Mouse (Mus musculus) layer of hippocampus, postnatal 25 days (tissue): ENCODE measurements around the gene Leng9. TPM values are rescaled to one million over a fixed set of nuclear protein-coding genes. Genes with fewer than 3 reads are reported as not detected.

Source experiments
- DNase-seq, 2 experiments: peaks; one replicate each; pipeline ENCODE4 v3.0.0; 2022; ENCODE audit warnings: mixed read lengths in 2 of 2, low spot score in 1 of 2; ENCODE audit errors: extremely low spot score in 1 of 2
- total RNA-seq, 2 experiments: library from RNA; stranded (reverse); gene quantifications; 2 replicates each; pipeline ENCODE4 v1.2.3; 2021

The Leng9 gene
- total RNA-seq, 2 experiments from 2014 or later: 5.3 to 6.0 TPM

DNA sequence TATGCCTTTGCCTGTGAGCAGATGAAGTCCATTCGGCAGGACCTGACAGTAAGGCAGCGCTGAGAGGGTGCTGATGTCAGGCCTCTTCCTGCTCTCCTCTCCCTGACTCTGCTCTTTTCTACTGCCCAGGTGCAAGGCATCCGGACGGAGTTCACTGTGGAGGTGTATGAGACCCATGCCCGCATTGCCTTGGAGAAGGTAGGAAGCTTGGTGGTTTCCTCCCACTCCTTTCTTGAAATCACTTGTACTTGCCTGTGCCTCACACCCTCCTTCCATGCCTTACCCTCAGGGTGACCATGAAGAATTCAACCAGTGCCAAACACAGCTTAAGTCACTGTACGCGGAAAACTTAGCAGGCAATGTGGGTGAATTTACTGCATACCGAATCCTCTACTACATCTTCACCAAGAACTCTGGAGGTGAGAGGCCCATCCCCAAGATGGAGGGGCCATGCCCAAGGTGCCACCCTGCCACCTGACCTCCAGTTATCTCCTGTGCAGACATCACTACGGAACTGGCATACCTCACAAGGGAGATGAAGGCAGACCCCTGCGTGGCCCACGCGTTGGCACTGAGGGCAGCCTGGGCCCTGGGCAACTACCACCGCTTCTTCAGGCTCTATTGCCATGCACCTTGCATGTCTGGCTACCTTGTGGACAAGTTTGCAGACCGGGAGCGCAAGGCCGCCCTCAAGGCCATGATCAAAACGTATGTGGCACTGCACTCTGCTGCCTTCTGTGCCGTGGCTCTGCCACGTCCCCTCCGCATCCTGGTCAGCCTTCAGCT, 5.2 kb downstream of the Leng9 start:
- DNase-seq: no peak

DNA sequence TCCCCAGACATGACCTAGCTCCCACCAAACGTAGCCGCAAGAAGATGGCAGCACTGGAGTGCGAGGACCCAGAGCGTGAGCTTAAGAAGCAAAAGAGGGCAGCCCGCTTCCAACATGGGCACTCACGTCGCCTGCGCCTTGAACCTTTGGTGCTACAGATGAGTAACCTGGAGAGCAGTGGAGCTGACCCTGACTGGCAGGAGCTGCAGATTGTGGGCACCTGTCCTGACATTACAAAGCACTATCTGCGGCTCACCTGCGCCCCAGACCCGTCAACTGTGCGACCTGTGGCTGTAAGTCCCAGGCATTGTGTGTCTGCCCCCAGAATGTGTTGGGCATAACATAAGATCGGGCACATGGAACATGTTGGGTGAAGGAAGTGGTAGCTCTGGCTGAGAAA, 6.1 kb downstream of the Leng9 start:
- no peak for DNase-seq

- no peak for DNase-seq
Measured at GRCm38 (mm10) chr7:4143506-4143905, 6.7 kb downstream of the Leng9 start.

- DNase-seq: no peak
Measured at GRCm38 (mm10) chr7:4142796-4143445, 7.3 kb downstream of the Leng9 start.

- DNase-seq: no peak
Measured at GRCm38 (mm10) chr7:4141648-4142325, 8.4 kb downstream of the Leng9 start.

GRCm38 (mm10) chr7:4139391-4139790, 10.8 kb downstream of the Leng9 start:
- DNase-seq: peak in 1 of 2 experiments; percentile 3

GRCm38 (mm10) chr7:4138671-4139070, 11.5 kb downstream of the Leng9 start:
- DNase-seq: no peak

DNA sequence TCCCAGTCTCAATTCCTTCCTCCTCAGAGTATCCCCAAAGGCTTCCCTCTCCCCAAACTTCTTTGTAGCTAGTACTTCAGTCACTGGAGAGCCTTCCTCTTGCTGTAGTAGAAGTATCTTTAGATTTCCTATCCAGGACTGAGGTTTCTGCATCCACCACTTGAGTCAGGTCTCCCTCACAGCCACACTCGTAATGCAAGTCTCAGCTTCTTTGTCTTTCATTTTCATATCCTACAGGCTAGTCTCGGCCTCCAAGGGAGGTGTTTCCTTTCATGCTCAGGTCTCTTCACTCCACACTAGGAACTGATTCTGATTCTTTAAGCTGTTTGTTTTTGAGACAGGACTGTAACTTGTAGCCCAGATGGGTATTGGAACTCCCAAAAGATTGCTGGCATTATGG, 12.0 kb downstream of the Leng9 start:
- DNase-seq: no peak

DNA sequence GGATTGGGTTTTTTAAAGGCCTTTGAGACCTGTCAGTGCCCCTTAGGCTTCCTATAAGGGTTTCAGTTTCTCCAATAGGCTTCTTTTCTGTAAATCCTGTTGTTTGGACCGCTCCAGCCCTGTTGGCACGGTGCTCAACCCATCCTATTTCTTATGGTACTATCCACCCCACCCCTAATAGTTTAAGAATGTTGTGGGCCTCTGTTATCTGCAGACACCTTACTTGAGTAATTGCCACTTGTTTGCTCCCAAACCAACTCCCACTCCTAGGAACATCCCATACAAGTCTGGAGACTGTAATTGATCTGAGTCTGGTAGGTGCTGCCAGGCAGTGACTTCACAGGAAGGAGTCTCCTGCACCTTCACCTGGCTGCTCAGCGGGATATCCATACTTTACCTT, 12.4 kb downstream of the Leng9 start:
- no peak for DNase-seq

DNA sequence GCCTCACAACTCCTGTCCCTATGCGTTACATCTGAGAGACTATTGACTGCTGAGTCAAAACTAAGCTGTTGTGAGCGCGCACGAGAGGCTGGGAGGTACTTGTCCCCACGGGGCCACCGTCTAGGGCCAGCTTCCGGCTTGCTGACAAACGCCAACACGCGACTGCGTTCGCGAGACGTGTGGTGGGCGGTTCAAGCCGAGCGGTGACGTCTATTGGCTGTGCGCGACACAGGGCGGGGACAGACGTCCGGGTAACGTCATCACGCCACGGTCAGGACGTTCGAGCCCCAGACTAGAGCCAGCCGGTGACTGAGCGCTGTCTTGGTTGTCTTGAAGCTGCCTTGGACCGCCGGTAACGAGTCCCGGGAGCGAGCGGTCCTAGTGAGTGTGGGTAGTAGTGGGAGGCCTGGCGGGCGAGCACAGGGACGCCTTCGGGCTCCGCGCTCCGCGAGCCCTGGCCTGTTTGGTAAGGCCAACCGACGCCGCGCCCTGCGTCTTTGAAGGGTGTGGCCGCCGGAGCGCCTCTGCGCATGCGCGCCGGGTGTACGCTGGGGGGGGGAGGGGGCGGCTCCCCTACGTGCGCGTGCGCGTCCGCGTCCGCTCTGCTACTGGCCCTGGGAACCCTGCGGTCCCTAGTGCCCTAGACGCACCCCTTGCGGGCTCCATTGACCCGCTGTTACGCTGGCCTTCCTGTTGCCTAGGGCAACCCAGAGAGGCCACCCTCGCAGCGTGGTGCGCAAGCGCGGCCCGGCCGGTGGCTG, 13.2 kb downstream of the Leng9 start, which contains the start of gene Leng8:
Gene Leng8 (plus strand): TSS at position 269 of the 761 bp plus-strand sequence.
- peak; percentile 97 to 99 for DNase-seq

DNA sequence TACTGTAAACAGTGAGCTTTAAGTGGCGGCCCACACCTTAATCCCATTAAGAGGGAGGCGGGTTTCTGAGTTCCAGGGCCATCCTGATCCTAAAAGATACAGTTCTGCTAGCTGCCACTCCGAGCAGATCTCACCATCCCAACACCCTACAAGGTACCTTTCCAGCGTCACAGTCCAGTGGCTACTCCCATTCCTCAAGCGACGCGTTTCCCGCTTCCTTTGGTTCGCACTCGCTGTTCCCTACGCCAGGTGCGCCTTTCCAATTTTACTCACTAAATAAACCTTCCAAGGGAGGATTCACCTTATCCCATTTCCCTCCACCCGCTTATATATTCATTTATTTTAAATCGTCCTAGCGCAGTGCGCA, 13.8 kb downstream of the Leng9 start:
- DNase-seq: no peak

DNA sequence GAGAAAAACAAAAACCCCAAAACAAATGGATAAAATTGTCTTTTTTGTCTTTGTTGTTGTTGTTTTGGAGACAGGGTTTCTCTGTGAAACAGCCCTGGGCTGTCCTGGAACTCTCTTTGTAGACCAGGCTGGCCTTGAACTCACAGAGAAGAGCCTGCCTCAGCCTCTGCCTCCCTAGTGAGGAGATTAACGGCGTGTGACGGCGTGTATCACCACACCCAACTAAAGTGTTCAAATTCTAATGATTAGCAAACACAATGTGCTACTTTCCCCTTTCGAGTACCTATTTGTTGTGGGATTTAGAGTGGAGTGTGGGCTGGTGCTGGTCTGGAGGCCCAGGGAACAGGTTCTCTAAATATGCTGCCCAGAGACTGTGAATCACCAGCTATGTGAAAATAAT, 15.3 kb downstream of the Leng9 start:
- no peak for DNase-seq

DNA sequence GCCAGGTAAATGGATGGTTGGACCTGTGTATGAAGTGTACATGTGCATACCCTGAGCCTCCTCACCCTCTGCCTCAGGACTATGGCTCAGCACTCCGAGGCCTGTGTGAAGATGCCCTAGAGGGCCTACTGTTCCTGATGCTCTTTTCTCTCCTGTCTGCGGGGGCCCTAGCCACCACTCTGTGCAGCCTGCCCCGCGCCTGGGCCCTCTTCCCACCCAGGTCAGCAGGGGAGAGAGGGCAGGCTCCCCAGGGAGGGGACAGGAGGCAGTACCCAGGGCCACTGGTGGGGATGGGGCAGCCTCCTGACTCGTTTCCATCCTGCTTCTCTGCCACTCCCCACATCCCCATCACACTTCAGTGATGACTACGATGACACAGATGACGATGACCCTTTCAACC, 17.2 kb downstream of the Leng9 start:
- DNase-seq: no peak

DNA sequence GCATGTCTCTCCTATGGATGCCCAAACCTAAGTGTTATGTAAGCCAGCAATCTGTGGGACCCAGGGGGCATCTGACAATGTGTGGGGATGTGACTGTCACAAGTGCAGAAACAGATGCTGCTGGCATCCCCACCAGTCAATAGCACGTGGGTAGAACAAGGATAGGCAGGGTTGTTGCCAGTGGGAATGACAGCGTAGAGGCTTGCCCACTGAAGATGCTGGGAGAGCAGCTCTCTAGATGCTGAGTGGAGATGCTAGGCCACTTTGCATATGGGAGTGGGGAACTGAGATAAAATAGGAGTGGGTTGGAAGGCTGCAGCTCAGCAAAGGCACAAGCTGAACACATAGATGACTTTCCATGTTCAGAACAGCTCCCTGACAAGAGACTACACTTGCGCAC, 17.6 kb downstream of the Leng9 start:
- peak in 1 of 2 experiments; percentile 56 for DNase-seq

GRCm38 (mm10) chr7:4131964-4132363, 18.2 kb downstream of the Leng9 start:
- DNase-seq: no peak

GRCm38 (mm10) chr7:4130686-4131452, 19.3 kb downstream of the Leng9 start:
- peak; percentile 69 to 89 for DNase-seq

- no peak for DNase-seq
Measured at GRCm38 (mm10) chr7:4128860-4129259, 21.3 kb downstream of the Leng9 start.

GRCm38 (mm10) chr7:4127894-4128293, 22.3 kb downstream of the Leng9 start:
- DNase-seq: no peak

- no peak for DNase-seq
Measured at GRCm38 (mm10) chr7:4126992-4127785, 23.0 kb downstream of the Leng9 start.
